Mouse (Mus musculus): ENCODE results near the gene Ncor1.

The Ncor1 gene

GRCm38 (mm10) chr11:62266466-62267214 lies 191.7 kb downstream of the Ncor1 start:
- no peak for DNase-seq (ENCODE audit: low spot score)
